Mouse (Mus musculus): Measurements from ENCODE around the gene Tbl2.
A peak's percentile ranks its signal among the peaks of the same experiment; 100 is the strongest.

Tbl2 gene

GRCm38 (mm10) chr5:135186621-135187348 is 37.3 kb downstream of the Tbl2 start, which contains the start of gene Baz1b:
TSS of gene Baz1b (plus strand) at chr5:135187264.
- DNase-seq (ENCODE audit: low spot score): peak; percentile 93

GRCm38 (mm10) chr5:135187349-135188213 is 38.1 kb downstream of the Tbl2 start:
- DNase-seq (ENCODE audit: low spot score): no peak

GRCm38 (mm10) chr5:135188214-135188554 is 38.7 kb downstream of the Tbl2 start:
- no peak for DNase-seq (ENCODE audit: low spot score)

GRCm38 (mm10) chr5:135189281-135190022 is 40.0 kb downstream of the Tbl2 start:
- no peak for DNase-seq (ENCODE audit: low spot score)

GRCm38 (mm10) chr5:135191620-135192019 is 42.2 kb downstream of the Tbl2 start:
- DNase-seq (ENCODE audit: low spot score): peak; percentile 63

- DNase-seq (ENCODE audit: low spot score): no peak
Observed at GRCm38 (mm10) chr5:135192431-135192830, 43.0 kb downstream of the Tbl2 start.

GRCm38 (mm10) chr5:135196367-135196766 is 46.9 kb downstream of the Tbl2 start:
- DNase-seq (ENCODE audit: low spot score): no peak

- no peak for DNase-seq (ENCODE audit: low spot score)
Observed at GRCm38 (mm10) chr5:135202763-135203162, 53.3 kb downstream of the Tbl2 start.

- no peak for DNase-seq (ENCODE audit: low spot score)
Observed at GRCm38 (mm10) chr5:135208197-135208596, 58.7 kb downstream of the Tbl2 start.

All from layer of hippocampus, adult 9-10 months (tissue).